Mouse (Mus musculus): ENCODE measurements around the gene Gnao1.

Gene Gnao1

GRCm38 (mm10) chr8:93952511-93952910 is 142.7 kb downstream of the Gnao1 start:
- DNase-seq: no peak

GRCm38 (mm10) chr8:93958402-93958801 is 148.6 kb downstream of the Gnao1 start:
- no peak for DNase-seq

DNA sequence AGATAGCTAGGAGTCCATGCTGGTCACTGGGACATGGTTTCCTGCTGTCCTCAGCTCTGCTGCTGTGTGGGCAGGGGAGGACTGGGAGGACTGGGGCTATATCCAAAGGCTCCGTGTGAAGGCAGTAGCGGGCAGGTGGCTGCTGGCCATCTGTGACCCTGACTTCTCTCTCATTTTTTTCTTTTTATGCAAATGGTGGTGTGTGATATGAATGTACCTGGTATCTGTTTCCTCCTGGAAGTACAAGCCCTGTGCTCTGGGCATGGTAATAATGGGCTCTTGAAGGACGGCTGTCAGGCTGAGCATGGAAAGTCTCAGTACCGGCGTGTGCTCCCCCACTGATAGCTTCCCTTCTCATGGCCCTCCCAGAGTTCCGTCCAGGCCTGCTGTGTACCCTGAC is 151.1 kb downstream of the Gnao1 start:
- DNase-seq: no peak

DNA sequence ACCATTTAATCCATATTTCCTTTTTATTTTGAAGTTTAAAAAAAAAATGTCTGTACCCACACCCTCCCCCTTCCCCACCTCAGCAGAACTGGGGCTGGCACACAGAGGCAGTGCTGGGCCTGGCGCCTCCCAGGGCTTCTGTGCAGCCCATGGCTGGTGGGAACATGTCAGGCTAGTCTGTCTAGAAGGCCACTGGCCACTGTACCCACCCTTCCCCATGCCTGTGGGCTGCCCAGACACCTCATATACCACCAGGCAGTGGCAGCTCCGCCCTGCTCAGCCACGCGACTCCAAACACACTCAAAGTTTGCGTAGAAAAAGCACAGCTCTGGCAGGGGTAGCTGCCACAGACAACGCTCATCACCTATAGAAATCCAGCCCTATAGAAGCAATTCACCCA is 158.5 kb downstream of the Gnao1 start:
- no peak for DNase-seq

GRCm38 (mm10) chr8:93969626-93970340 is 160.0 kb downstream of the Gnao1 start:
- DNase-seq: no peak

DNA sequence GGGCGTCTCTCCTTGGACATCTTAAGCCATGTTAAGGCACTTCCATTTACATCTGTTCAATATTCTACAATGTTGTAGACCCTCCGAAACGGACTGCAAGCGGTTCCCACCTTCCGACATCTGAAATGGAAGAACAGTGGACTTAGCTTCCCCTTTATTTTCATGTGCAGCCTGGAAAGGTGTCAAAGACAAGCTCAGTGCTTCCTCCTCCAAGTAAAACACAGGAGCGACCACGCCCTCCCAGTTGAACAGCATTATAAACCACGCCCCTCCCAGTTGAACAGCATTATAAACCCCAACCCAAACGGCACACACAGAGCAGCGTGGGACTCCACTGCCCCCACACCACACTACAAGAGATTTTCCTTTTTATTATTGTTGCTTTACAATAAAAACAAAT is 161.7 kb downstream of the Gnao1 start:
- DNase-seq: no peak

DNA sequence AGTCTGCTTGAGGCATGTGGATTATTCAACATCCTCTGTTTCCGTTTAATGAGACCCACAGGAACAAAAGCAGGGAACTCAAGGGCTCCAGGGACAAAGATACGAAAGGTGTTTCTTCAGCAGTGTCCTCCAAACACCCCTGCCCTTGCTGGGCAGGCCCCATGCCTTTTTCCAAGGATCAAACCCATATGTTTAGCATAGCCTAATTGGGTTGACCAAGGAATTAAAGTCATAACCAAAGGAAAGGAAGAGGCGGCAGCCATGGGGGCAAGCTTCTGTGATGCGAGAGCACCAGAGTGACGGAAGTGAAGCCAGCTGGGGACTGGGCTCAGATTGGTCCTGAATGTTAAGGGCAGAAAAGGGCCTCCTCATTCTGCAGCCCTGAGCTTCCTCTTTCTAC is 162.4 kb downstream of the Gnao1 start:
- DNase-seq: no peak

- DNase-seq: no peak
Measured at GRCm38 (mm10) chr8:93972971-93973734, 163.4 kb downstream of the Gnao1 start.

GRCm38 (mm10) chr8:93973831-93974375 is 164.1 kb downstream of the Gnao1 start:
- DNase-seq: no peak

- no peak for DNase-seq
Measured at GRCm38 (mm10) chr8:93974602-93975186, 164.9 kb downstream of the Gnao1 start.

DNA sequence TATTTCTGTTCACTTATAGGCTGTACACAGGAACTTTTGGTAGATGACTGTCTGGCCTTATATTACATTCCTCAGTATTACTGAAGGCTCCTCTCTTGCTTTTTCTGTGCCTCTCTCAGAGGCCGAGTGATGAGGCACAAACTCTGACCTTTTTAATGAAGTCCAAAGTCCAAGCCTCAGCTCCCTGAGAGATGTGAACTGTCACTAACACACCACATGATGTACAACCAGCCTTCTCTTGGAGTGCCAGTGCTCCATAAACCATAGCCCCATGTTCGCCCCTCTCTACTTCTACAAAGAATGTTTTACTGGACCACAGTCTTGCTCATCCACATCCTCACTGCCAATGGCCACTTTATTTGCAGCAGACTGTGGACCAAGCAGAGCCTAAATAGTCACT is 165.6 kb downstream of the Gnao1 start:
- no peak for DNase-seq

GRCm38 (mm10) chr8:93976446-93977211 is 166.9 kb downstream of the Gnao1 start:
- no peak for DNase-seq

- no peak for DNase-seq
Measured at GRCm38 (mm10) chr8:93980141-93980540, 170.4 kb downstream of the Gnao1 start.

GRCm38 (mm10) chr8:93981679-93982215 is 172.0 kb downstream of the Gnao1 start:
- DNase-seq: no peak

- DNase-seq: no peak
Measured at GRCm38 (mm10) chr8:93983827-93984226, 174.1 kb downstream of the Gnao1 start.

DNA sequence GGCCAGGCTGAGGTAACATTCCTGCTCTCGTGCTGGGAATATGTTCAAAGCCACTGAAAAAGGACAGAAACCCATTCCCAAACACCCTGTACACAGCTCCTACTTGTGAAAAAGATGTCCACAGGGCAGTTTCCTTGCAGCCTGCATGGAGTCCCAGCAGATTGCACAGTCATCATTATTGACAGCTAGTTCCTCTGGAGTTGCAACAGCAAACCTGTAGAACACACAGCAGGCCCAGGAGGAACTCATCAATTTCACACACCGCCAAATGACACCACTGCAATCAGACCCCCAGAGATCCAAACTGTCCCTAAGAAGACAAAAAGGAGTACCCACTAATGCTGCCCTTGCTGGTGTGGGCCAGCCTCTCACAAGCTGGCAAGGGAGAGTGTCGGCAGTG is 175.0 kb downstream of the Gnao1 start:
- DNase-seq: no peak

GRCm38 (mm10) chr8:93989739-93990138 is 180.0 kb downstream of the Gnao1 start:
- DNase-seq: no peak

DNA sequence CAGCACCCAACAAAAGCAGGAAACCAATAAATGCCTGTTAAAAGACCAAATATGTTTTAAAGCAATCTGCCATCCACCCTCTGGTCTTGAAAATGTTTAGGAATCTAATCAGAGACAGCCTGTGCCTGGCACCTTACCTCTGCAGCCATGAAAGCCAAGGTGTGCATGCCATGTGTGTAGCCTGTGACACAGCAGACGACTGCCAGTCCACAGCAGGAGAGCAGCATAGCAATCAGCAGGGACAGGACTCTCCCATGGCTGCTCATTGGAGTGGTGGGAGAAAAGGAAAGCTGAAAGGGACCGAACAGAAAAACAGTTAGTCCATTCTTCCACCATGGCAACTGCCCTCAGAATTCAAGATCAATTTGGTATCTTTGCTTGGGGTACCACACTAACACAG is 189.2 kb downstream of the Gnao1 start:
- no peak for DNase-seq

- no peak for DNase-seq
Measured at GRCm38 (mm10) chr8:94004139-94004538, 194.4 kb downstream of the Gnao1 start.

DNA sequence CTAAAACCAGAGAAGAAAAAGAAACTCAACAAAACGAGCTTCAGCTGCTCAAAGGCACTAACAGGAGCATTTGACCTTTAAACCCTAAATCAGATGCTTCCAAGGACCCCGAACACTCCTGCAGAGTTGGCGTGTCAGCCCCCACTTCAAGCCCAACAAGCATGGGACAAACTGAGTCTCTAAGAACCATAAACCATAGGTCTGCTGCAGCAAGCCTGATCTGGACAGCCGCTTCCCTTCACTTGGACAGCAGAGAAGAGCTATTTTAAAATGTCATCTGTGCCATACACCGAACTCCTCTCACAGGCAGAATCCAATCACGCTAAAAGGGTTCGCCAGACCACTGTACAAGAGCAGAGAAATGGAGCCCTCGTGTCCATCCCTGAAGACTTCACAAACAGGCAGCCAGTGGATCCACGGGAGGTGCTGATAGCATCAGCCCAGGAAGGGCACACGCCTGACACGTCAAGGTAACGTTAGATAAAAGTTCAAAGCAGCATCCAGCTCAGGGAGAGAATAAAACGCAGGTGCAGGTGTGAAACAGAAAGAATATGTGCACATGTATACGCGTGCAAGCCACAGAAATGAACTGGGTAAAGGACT is 199.6 kb downstream of the Gnao1 start:
- peak; percentile 11 for DNase-seq

DNA sequence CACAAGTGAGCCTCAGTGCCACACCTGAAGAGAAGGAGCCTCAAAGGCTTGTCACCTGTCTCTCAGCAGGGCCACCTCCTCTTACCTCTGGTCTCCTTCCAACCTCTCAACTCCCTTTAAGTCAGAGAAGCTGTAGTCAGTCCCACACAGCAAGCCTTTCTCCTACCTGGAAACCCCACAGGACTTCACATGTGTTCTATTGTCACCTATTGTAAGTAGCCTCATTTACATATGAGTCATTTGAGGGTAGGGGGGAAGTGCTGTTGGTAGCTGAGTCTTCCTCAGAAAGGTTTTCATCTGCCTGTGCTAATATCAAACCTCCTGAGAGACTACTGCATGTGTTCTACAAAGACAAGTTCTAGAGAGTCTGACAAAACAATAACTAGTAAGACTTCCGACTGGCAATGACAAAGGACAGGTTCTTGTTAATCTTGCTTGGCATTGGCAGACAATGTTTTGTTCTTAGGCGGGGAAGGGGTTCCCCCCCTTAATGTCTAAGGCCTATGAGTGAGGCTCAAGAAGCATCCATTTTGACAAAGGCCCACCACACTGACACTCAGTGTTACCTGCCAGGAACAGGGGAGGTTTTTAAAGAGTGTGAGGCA is 200.4 kb downstream of the Gnao1 start:
- peak; percentile 6 for DNase-seq

Data from thymus, postnatal 25 days (tissue).